Mouse (Mus musculus): ENCODE data around the gene Mdc1. TPM values are rescaled to one million over a fixed set of nuclear protein-coding genes. Genes with fewer than 3 reads are reported as not detected.

The Mdc1 gene
- polyA plus RNA-seq, 1 experiment from 2014 or later = 16.1 TPM

DNA sequence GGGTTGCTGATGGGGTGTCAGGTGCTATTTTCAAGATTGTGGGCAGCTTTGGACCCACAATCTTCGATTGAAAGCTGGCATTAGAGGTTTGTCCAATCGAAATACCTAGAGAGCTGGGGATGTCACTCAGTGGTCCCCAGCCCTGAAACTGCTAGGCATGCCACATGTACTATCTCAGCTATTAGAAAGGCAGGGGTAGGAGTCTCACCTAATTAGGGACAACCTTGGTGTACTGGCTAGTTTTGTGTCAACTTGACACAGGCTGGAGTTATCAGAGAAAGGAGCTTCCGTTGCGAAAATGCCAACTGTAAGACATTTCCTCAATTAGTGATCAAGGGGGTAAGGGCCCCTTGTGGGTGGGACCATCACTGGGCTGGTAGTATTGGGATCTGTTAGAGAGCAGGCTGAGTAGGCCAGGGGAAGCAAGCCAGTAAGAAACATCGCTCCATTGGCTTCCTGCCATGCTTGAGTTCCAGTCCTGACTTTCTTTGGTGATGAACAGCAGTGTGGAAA lies 8.0 kb upstream of the Mdc1 start:
- H3K4me3 ChIP-seq (ENCODE audit: control insufficient read depth in 1 of 2, insufficient read depth in 1 of 2, low read depth in 1 of 2, low read length in 2 of 2) = no peak overlapping the region
- no peaks in the 10 kb centered on the region for H3K27me3 ChIP-seq (ENCODE audit: control insufficient read depth, insufficient read depth, low read length)
- H3K4me1 ChIP-seq (ENCODE audit: control insufficient read depth in 2 of 2, insufficient read depth in 2 of 2, low read length in 2 of 2) = peaks cover 15 to 40% of the 10 kb centered on the region in 2 experiments
- no peaks in the 10 kb centered on the region for H3K9me3 ChIP-seq (ENCODE audit: control insufficient read depth, low read length)
- ATAC-seq (ENCODE audit: insufficient number of reproducible peaks, insufficient read depth, low FRiP score, low read depth) = no peak
- 18% methylated on average over 5 of the region's 5 CpGs for WGBS
- H3K36me3 ChIP-seq (ENCODE audit: control insufficient read depth, insufficient read depth, low read length) = peaks cover 78% of the 10 kb centered on the region
- 0 out of 2 replicates have a peak overlapping the region, but pooled peaks have one; percentile 0 for H3K9ac ChIP-seq (ENCODE audit: low read length)
- H3K27ac ChIP-seq (replicated peaks in 1 of 2; ENCODE audit: control insufficient read depth in 1 of 2, insufficient read depth in 1 of 2, low read depth in 2 of 2, low read length in 2 of 2) = no peak overlapping the region
- H3K4me2 ChIP-seq (ENCODE audit: low read length) = no peak overlapping the region

GRCm38 (mm10) chr17:35833894-35834293 lies 7.4 kb upstream of the Mdc1 start:
- Histone ChIP-seq H3K4me1 (ENCODE audit: control insufficient read depth in 2 of 2, insufficient read depth in 2 of 2, low read length in 2 of 2) (peaks cover 15 to 40% of the 10 kb centered on the region in 2 experiments), H3K4me2 (ENCODE audit: low read length) (no peak overlapping the region; the same call in 1 of the 2 replicates), H3K4me3 (ENCODE audit: control insufficient read depth in 1 of 2, insufficient read depth in 1 of 2, low read depth in 1 of 2, low read length in 2 of 2) (no peak overlapping the region), H3K9ac (ENCODE audit: low read length) (peak overlapping the region; percentile 98; the same call in 1 of the 2 replicates), H3K36me3 (ENCODE audit: control insufficient read depth, insufficient read depth, low read length) (peaks cover 72% of the 10 kb centered on the region), H3K27ac (replicated peaks in 1 of 2; ENCODE audit: control insufficient read depth in 1 of 2, insufficient read depth in 1 of 2, low read depth in 2 of 2, low read length in 2 of 2) (no peak overlapping the region), H3K9me3 (ENCODE audit: control insufficient read depth, low read length) (no peaks in the 10 kb centered on the region), H3K27me3 (ENCODE audit: control insufficient read depth, insufficient read depth, low read length) (no peaks in the 10 kb centered on the region)
- ATAC-seq (ENCODE audit: insufficient number of reproducible peaks, insufficient read depth, low FRiP score, low read depth) = no peak
- WGBS = 48% methylated on average over 5 of the region's 5 CpGs

DNA sequence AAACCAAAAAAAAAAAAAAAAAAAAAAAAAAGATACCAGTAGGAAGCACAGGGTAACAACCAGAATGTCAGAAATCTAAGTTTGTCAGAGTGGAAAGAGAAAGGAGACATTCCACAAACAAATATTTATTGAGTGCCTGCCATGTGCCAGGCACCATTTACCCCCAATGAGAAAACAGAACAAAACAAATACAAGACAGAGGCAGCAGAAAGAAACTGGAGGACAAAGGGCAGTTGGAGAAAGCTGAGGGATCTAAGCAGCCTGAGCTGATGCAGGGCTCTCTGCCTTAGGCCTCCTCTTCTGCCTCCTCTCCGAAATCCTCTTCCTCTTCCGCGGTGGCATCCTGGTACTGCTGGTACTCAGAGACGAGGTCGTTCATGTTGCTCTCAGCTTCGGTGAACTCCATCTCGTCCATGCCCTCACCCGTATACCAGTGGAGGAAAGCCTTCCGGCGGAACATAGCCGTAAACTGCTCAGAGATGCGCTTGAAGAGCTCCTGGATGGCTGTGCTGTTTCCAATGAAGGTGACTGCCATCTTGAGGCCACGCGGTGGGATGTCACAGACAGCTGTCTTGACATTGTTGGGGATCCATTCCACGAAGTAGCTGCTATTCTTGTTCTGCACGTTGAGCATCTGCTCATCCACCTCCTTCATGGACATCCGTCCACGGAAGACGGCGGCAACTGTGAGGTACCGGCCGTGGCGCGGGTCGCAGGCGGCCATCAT lies 6.5 kb upstream of the Mdc1 start:
- WGBS = 75% methylated on average over 26 of the region's 26 CpGs
- Histone ChIP-seq H3K4me3 (ENCODE audit: control insufficient read depth in 1 of 2, insufficient read depth in 1 of 2, low read depth in 1 of 2, low read length in 2 of 2) (peak overlapping the region; percentile 80 to 81; a peak in 3 of 4 replicates), H3K36me3 (ENCODE audit: control insufficient read depth, insufficient read depth, low read length) (peaks cover 66% of the 10 kb centered on the region), H3K4me2 (ENCODE audit: low read length) (peak overlapping the region; percentile 71), H3K27me3 (ENCODE audit: control insufficient read depth, insufficient read depth, low read length) (no peaks in the 10 kb centered on the region), H3K27ac (replicated peaks in 1 of 2; ENCODE audit: control insufficient read depth in 1 of 2, insufficient read depth in 1 of 2, low read depth in 2 of 2, low read length in 2 of 2) (no peak overlapping the region), H3K4me1 (ENCODE audit: control insufficient read depth in 2 of 2, insufficient read depth in 2 of 2, low read length in 2 of 2) (peaks cover 16 to 44% of the 10 kb centered on the region in 2 experiments), H3K9ac (ENCODE audit: low read length) (peak overlapping the region; percentile 98), H3K9me3 (ENCODE audit: control insufficient read depth, low read length) (no peaks in the 10 kb centered on the region)
- no peak for ATAC-seq (ENCODE audit: insufficient number of reproducible peaks, insufficient read depth, low FRiP score, low read depth)

GRCm38 (mm10) chr17:35835424-35836140 lies 5.7 kb upstream of the Mdc1 start:
- H3K4me3 ChIP-seq (ENCODE audit: control insufficient read depth in 1 of 2, insufficient read depth in 1 of 2, low read depth in 1 of 2, low read length in 2 of 2) = peak overlapping the region; percentile 80 to 81
- 72% methylated on average over 26 of the region's 26 CpGs for WGBS

GRCm38 (mm10) chr17:35836178-35836965 lies 4.9 kb upstream of the Mdc1 start:
- Histone ChIP-seq H3K4me1 (ENCODE audit: control insufficient read depth in 2 of 2, insufficient read depth in 2 of 2, low read length in 2 of 2) (peaks cover 16 to 37% of the 10 kb centered on the region in 2 experiments), H3K36me3 (ENCODE audit: control insufficient read depth, insufficient read depth, low read length) (peaks cover 55% of the 10 kb centered on the region), H3K4me3 (ENCODE audit: control insufficient read depth in 1 of 2, insufficient read depth in 1 of 2, low read depth in 1 of 2, low read length in 2 of 2) (peak overlapping the region; percentile 80 to 81), H3K4me2 (ENCODE audit: low read length) (peak overlapping the region; percentile 71), H3K27ac (replicated peaks in 1 of 2; ENCODE audit: control insufficient read depth in 1 of 2, insufficient read depth in 1 of 2, low read depth in 2 of 2, low read length in 2 of 2) (peak overlapping the region; percentile 89 to 97), H3K9ac (ENCODE audit: low read length) (peak overlapping the region; percentile 98), H3K9me3 (ENCODE audit: control insufficient read depth, low read length) (no peaks in the 10 kb centered on the region), H3K27me3 (ENCODE audit: control insufficient read depth, insufficient read depth, low read length) (no peaks in the 10 kb centered on the region)
- no peak for ATAC-seq (ENCODE audit: insufficient number of reproducible peaks, insufficient read depth, low FRiP score, low read depth)
- WGBS = 7% methylated on average over 24 of the region's 24 CpGs

More at GRCm38 (mm10) chr17:35835424-35836140, 5.7 kb upstream of the Mdc1 start:
- Histone ChIP-seq H3K9me3 (ENCODE audit: control insufficient read depth, low read length) (no peaks in the 10 kb centered on the region), H3K27ac (replicated peaks in 1 of 2; ENCODE audit: control insufficient read depth in 1 of 2, insufficient read depth in 1 of 2, low read depth in 2 of 2, low read length in 2 of 2) (no peak overlapping the region), H3K4me1 (ENCODE audit: control insufficient read depth in 2 of 2, insufficient read depth in 2 of 2, low read length in 2 of 2) (peaks cover 16 to 38% of the 10 kb centered on the region in 2 experiments), H3K36me3 (ENCODE audit: control insufficient read depth, insufficient read depth, low read length) (peaks cover 63% of the 10 kb centered on the region), H3K4me2 (ENCODE audit: low read length) (peak overlapping the region; percentile 71), H3K27me3 (ENCODE audit: control insufficient read depth, insufficient read depth, low read length) (no peaks in the 10 kb centered on the region), H3K9ac (ENCODE audit: low read length) (peak overlapping the region; percentile 98)
- no peak for ATAC-seq (ENCODE audit: insufficient number of reproducible peaks, insufficient read depth, low FRiP score, low read depth)

DNA sequence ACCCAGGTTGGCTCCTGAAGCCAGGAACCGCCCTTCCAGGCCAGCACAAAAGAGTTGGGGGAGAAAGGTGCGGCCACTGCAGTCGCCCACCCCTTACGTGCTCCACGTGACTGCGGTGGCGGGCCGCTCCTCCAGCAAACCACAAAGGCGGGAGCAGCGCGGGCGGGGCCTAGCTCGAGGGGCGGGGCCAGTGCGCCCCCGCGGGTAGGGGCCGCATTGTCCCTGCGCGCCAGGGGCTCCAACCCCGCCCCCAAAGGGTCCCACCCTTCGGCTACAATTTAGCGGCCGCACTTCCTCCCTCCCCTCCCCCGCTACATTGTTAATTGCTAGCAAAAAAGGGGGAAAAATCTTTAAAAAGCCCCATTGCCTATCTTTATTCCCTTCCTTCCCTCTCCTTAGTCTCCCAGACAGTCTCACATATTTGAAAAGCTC lies 4.3 kb upstream of the Mdc1 start:
- 0% methylated on average over 25 of the region's 25 CpGs for WGBS
- Histone ChIP-seq H3K27me3 (ENCODE audit: control insufficient read depth, insufficient read depth, low read length) (no peaks in the 10 kb centered on the region), H3K4me1 (ENCODE audit: control insufficient read depth in 2 of 2, insufficient read depth in 2 of 2, low read length in 2 of 2) (peaks cover 16 to 37% of the 10 kb centered on the region in 2 experiments), H3K27ac (replicated peaks in 1 of 2; ENCODE audit: control insufficient read depth in 1 of 2, insufficient read depth in 1 of 2, low read depth in 2 of 2, low read length in 2 of 2) (peak overlapping the region; percentile 97), H3K9me3 (ENCODE audit: control insufficient read depth, low read length) (no peaks in the 10 kb centered on the region), H3K9ac (ENCODE audit: low read length) (peak overlapping the region; percentile 98), H3K36me3 (ENCODE audit: control insufficient read depth, insufficient read depth, low read length) (peaks cover 49% of the 10 kb centered on the region), H3K4me3 (ENCODE audit: control insufficient read depth in 1 of 2, insufficient read depth in 1 of 2, low read depth in 1 of 2, low read length in 2 of 2) (peak overlapping the region; percentile 80 to 81), H3K4me2 (ENCODE audit: low read length) (peak overlapping the region; percentile 71)
- peak; percentile 60 for ATAC-seq (ENCODE audit: insufficient number of reproducible peaks, insufficient read depth, low FRiP score, low read depth)

GRCm38 (mm10) chr17:35837487-35837886 lies 3.8 kb upstream of the Mdc1 start:
- no peaks in the 10 kb centered on the region for H3K27me3 ChIP-seq (ENCODE audit: control insufficient read depth, insufficient read depth, low read length)
- H3K36me3 ChIP-seq (ENCODE audit: control insufficient read depth, insufficient read depth, low read length) = peaks cover 44% of the 10 kb centered on the region
- H3K4me1 ChIP-seq (ENCODE audit: control insufficient read depth in 2 of 2, insufficient read depth in 2 of 2, low read length in 2 of 2) = peaks cover 16 to 41% of the 10 kb centered on the region in 2 experiments
- no peaks in the 10 kb centered on the region for H3K9me3 ChIP-seq (ENCODE audit: control insufficient read depth, low read length)
- under 1% methylated on average over 18 of the region's 18 CpGs for WGBS
- peak overlapping the region; percentile 98 for H3K9ac ChIP-seq (ENCODE audit: low read length)
- H3K27ac ChIP-seq (replicated peaks in 1 of 2; ENCODE audit: control insufficient read depth in 1 of 2, insufficient read depth in 1 of 2, low read depth in 2 of 2, low read length in 2 of 2) = peak overlapping the region; percentile 97
- peak overlapping the region; percentile 80 to 81 for H3K4me3 ChIP-seq (ENCODE audit: control insufficient read depth in 1 of 2, insufficient read depth in 1 of 2, low read depth in 1 of 2, low read length in 2 of 2)
- H3K4me2 ChIP-seq (ENCODE audit: low read length) = peak overlapping the region; percentile 71
- ATAC-seq (ENCODE audit: insufficient number of reproducible peaks, insufficient read depth, low FRiP score, low read depth) = no peak
